Mouse (Mus musculus): ENCODE measurements around the gene Pitx1. TPM values are rescaled to one million over a fixed set of nuclear protein-coding genes. Genes with fewer than 3 reads are reported as not detected.

The Pitx1 gene
- polyA plus RNA-seq, 1 experiment from 2014 or later, result 0.32 TPM

- Histone ChIP-seq H3K9me3 (replicated peaks) (no peaks in the 10 kb centered on the region), H3K9ac (no peak overlapping the region), H3K27ac (no peak overlapping the region), H3K36me3 (no peaks in the 10 kb centered on the region), H3K4me3 (replicated peaks) (no peak overlapping the region), H3K4me1 (replicated peaks) (0 out of 2 replicates have a peak, but pooled peaks cover 4% of the 10 kb centered on the region), H3K27me3 (peaks cover 75% of the 10 kb centered on the region), H3K4me2 (no peak overlapping the region)
- WGBS (ENCODE audit: insufficient replicate concordance), result 46% methylated on average over 5 of the region's 5 CpGs
- ATAC-seq (ENCODE audit: low read depth) (no peak), DNase-seq (no peak)
Measured at GRCm38 (mm10) chr13:55822499-55822898, 13.5 kb downstream of the Pitx1 start.

GRCm38 (mm10) chr13:55814834-55815233, 21.2 kb downstream of the Pitx1 start:
- no peak for ATAC-seq (ENCODE audit: low read depth)
- no peaks in the 10 kb centered on the region for H3K36me3 ChIP-seq
- H3K4me1 ChIP-seq (replicated peaks), result no peaks in the 10 kb centered on the region
- no peak for DNase-seq
- H3K27ac ChIP-seq, result no peak overlapping the region
- H3K4me3 ChIP-seq (replicated peaks), result no peak overlapping the region
- H3K9ac ChIP-seq, result no peak overlapping the region
- H3K27me3 ChIP-seq, result peaks cover 14% of the 10 kb centered on the region
- no peak overlapping the region for H3K4me2 ChIP-seq
- 63% methylated on average over 6 of the region's 6 CpGs for WGBS (ENCODE audit: insufficient replicate concordance)
- H3K9me3 ChIP-seq (replicated peaks), result no peaks in the 10 kb centered on the region

- whole genome bisulfite sequencing (ENCODE audit: insufficient replicate concordance), result 60% methylated on average over 5 of the region's 5 CpGs
Measured at GRCm38 (mm10) chr13:55813490-55814016, 22.4 kb downstream of the Pitx1 start.

DNA sequence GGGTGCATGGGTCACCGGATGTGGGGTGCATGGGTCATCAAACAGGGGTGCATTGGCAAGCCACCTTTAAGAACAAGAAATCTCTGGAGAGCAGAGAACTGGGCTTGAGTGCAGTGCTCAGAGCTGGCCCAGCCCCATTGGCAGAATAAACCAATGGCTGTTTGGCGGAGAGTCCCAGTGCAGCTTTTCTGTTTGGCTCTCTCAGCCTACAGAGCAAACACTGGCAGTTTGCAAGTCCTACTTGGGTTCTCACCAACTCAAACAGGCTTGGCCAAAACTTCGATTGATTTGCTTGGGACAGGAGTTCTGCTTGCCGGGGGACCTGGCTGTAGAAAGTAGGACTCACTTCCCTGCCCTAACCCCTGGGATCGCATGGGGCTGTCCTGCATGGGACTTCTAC, 25.0 kb downstream of the Pitx1 start:
- WGBS (ENCODE audit: insufficient replicate concordance), result 52% methylated on average over 5 of the region's 5 CpGs

More at GRCm38 (mm10) chr13:55813490-55814016, 22.4 kb downstream of the Pitx1 start:
- Histone ChIP-seq H3K9ac (no peak overlapping the region), H3K36me3 (no peaks in the 10 kb centered on the region), H3K4me2 (no peak overlapping the region), H3K4me1 (replicated peaks) (no peaks in the 10 kb centered on the region), H3K27ac (no peak overlapping the region), H3K4me3 (replicated peaks) (no peak overlapping the region), H3K27me3 (peaks cover 9% of the 10 kb centered on the region), H3K9me3 (replicated peaks) (no peaks in the 10 kb centered on the region)
- no peak for DNase-seq
- no peak for ATAC-seq (ENCODE audit: low read depth)

DNA sequence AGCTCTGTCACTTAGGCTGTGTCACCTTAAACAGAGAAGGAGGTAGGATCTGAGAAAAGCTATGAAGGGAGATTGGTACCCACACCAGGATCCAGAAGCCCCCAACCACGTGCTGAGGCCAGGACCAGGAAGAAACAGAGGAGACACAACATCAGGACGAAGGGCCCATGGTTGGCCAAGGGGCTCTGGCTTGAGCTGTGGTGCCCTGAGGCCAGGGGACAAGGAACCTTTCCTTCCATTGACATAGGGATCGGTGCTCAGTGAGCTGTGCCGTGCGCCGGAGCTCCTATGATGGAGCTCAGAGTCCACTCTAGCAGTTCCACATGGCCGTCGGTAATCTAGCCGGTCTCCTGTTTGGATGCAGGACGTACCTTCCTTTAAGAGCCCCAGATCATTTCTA, 26.3 kb downstream of the Pitx1 start:
- H3K36me3 ChIP-seq, result no peaks in the 10 kb centered on the region

More for the DNA sequence above, 25.0 kb downstream of the Pitx1 start:
- no peaks in the 10 kb centered on the region for H3K4me1 ChIP-seq (replicated peaks)
- DNase-seq (no peak), ATAC-seq (ENCODE audit: low read depth) (no peak)
- no peaks in the 10 kb centered on the region for H3K9me3 ChIP-seq (replicated peaks)
- no peak overlapping the region for H3K9ac ChIP-seq
- H3K4me3 ChIP-seq (replicated peaks), result no peak overlapping the region
- H3K4me2 ChIP-seq, result no peak overlapping the region
- H3K36me3 ChIP-seq, result no peaks in the 10 kb centered on the region
- H3K27ac ChIP-seq, result no peak overlapping the region
- 0 out of 2 replicates have a peak, but pooled peaks cover 2% of the 10 kb centered on the region for H3K27me3 ChIP-seq

DNA sequence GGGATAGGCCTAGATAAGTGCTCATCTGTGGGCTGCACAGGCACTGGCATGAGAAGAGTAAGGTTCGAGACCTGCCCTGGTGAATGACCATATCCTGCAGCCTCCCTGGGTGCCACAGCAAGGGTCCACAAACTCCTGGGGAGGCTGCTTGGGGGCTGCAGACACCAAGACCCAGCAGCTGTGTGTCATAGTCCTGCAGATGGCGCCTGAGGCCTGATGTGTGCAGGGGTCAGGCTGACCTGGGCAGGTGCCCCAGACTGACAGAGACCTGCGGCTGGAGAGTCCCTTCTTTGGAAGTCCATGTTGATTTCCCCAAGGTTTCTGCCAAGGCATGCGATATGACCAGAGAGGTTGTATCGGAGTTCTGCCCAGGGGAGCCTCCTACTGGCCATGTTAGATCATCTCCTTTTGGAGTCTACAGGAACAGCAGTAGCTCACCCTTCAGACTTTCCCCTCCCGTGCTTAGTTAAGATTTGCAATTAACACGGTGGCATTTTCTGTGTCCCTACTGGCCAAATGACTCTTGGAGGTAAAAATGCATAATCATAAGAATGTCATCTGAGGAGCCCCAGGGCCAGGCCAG, 26.9 kb downstream of the Pitx1 start:
- no peaks in the 10 kb centered on the region for H3K4me1 ChIP-seq (replicated peaks)
- DNase-seq, result no peak
- H3K27me3 ChIP-seq, result no peaks in the 10 kb centered on the region
- no peak overlapping the region for H3K9ac ChIP-seq
- WGBS (ENCODE audit: insufficient replicate concordance), result 59% methylated on average over 7 of the region's 7 CpGs
- H3K4me2 ChIP-seq, result no peak overlapping the region
- no peak for ATAC-seq (ENCODE audit: low read depth)
- H3K4me3 ChIP-seq (replicated peaks), result no peak overlapping the region
- H3K9me3 ChIP-seq (replicated peaks), result no peaks in the 10 kb centered on the region
- no peak overlapping the region for H3K27ac ChIP-seq
- H3K36me3 ChIP-seq, result no peaks in the 10 kb centered on the region

More for the DNA sequence above, 26.3 kb downstream of the Pitx1 start:
- H3K9ac ChIP-seq, result no peak overlapping the region
- H3K27me3 ChIP-seq, result 0 out of 2 replicates have a peak, but pooled peaks cover 2% of the 10 kb centered on the region
- no peak for DNase-seq
- 83% methylated on average over 10 of the region's 10 CpGs for WGBS (ENCODE audit: insufficient replicate concordance)
- no peaks in the 10 kb centered on the region for H3K9me3 ChIP-seq (replicated peaks)
- H3K4me3 ChIP-seq (replicated peaks), result no peak overlapping the region
- no peak for ATAC-seq (ENCODE audit: low read depth)
- no peaks in the 10 kb centered on the region for H3K4me1 ChIP-seq (replicated peaks)
- H3K4me2 ChIP-seq, result no peak overlapping the region
- no peak overlapping the region for H3K27ac ChIP-seq

- no peak overlapping the region for H3K4me3 ChIP-seq (replicated peaks)
- H3K27ac ChIP-seq, result no peak overlapping the region
- ATAC-seq (ENCODE audit: low read depth), result no peak
- no peaks in the 10 kb centered on the region for H3K9me3 ChIP-seq (replicated peaks)
- no peak overlapping the region for H3K9ac ChIP-seq
- no peaks in the 10 kb centered on the region for H3K27me3 ChIP-seq
- no peaks in the 10 kb centered on the region for H3K4me1 ChIP-seq (replicated peaks)
- no peak overlapping the region for H3K4me2 ChIP-seq
- DNase-seq, result no peak
- 52% methylated on average over 1 of the region's 1 CpGs for WGBS (ENCODE audit: insufficient replicate concordance)
- no peaks in the 10 kb centered on the region for H3K36me3 ChIP-seq
Measured at GRCm38 (mm10) chr13:55803973-55804372, 32.0 kb downstream of the Pitx1 start.

DNA sequence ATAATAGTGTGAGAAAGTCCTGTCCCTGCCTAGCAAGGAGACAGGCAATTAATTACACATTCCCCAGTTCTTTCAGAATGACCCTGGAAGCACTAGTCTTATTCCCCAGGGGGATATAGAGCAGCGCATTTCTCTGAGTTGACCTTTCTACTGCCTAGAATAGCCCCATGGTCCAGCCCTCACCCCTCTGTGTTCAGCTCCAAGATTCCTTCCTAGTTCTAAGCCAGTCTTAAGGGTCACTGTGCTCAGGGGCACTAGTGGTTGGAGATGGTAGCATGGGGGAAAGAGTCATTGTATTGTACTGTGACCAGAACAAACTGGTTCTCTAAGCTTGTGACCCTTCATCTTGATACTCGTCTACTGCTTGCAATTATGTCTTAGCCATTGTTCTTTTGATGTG, 34.7 kb downstream of the Pitx1 start:
- Histone ChIP-seq H3K9me3 (replicated peaks) (no peaks in the 10 kb centered on the region), H3K27ac (no peak overlapping the region), H3K4me3 (replicated peaks) (no peak overlapping the region), H3K27me3 (no peaks in the 10 kb centered on the region), H3K36me3 (no peaks in the 10 kb centered on the region), H3K4me2 (no peak overlapping the region), H3K9ac (no peak overlapping the region), H3K4me1 (replicated peaks) (no peaks in the 10 kb centered on the region)
- DNase-seq (no peak), ATAC-seq (ENCODE audit: low read depth) (no peak)
- WGBS (ENCODE audit: insufficient replicate concordance), result 61% methylated on average over 2 of the region's 2 CpGs

DNA sequence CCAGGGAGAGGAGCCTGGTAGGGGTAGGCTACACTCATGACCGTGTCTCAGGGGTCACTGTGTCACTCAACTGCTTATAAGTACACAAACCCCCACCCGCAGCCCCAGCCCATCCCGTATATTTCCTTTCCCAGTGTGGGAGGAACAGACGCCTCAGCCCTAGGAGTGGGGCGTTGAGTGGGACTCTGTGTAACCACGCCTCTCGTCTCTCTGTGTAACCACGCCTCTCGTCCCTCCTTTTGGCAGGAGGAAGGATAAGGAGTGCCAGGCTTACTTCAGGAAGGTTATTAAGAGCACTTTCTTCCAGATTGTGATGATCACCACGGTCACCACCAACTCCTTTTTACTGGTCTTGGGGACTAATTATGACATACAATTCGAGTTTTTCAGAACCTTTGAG, 49.9 kb downstream of the Pitx1 start:
- no peak overlapping the region for H3K9ac ChIP-seq
- H3K27ac ChIP-seq, result no peak overlapping the region
- no peaks in the 10 kb centered on the region for H3K4me1 ChIP-seq (replicated peaks)
- no peak overlapping the region for H3K4me3 ChIP-seq (replicated peaks)
- H3K27me3 ChIP-seq, result no peaks in the 10 kb centered on the region
- ATAC-seq (ENCODE audit: low read depth) (no peak), DNase-seq (no peak)
- no peak overlapping the region for H3K4me2 ChIP-seq
- WGBS (ENCODE audit: insufficient replicate concordance), result 61% methylated on average over 11 of the region's 11 CpGs
- H3K36me3 ChIP-seq, result no peaks in the 10 kb centered on the region
- no peaks in the 10 kb centered on the region for H3K9me3 ChIP-seq (replicated peaks)

GRCm38 (mm10) chr13:55784268-55784667, 51.7 kb downstream of the Pitx1 start, which contains the start of gene Catsper3:
Catsper3 (plus strand) TSS chr13:55784568.
- Histone ChIP-seq H3K27ac (no peak within 1 kb of the TSS), H3K9ac (no peak within 1 kb of the TSS), H3K4me1 (replicated peaks) (no peaks in the 10 kb centered on the region), H3K27me3 (no peaks in the 10 kb centered on the region), H3K36me3 (no peaks in the 10 kb centered on the region), H3K4me2 (no peak within 1 kb of the TSS), H3K4me3 (replicated peaks) (no peak within 1 kb of the TSS), H3K9me3 (replicated peaks) (no peaks in the 10 kb centered on the region)
- no peak for ATAC-seq (ENCODE audit: low read depth)
- WGBS (ENCODE audit: insufficient replicate concordance), result 62% methylated on average over 3 of the region's 3 CpGs
- DNase-seq, result no peak

DNA sequence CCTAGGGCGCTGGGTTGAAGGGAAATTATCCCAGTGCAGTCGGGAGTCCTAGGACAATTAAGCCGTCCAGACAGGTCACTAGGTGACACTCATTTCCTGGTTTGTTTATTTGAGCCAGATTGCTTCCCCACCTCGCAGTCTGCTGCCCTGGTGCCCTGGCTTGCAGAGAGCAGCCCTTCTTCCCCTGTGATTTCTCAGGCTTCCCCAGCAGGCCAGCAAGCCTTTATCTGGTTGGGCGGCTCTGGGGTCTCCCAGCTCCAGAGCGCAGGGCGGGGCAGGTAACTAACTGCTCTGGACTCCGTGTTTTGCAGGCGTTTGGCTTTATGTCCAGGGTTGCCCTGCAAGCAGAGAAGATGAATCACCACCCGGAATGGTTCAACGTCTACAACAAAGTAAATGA, 60.9 kb downstream of the Pitx1 start:
- H3K9ac ChIP-seq, result no peak overlapping the region
- DNase-seq (no peak), ATAC-seq (ENCODE audit: low read depth) (no peak)
- H3K4me2 ChIP-seq, result no peak overlapping the region
- no peaks in the 10 kb centered on the region for H3K27me3 ChIP-seq
- 55% methylated on average over 11 of the region's 11 CpGs for WGBS (ENCODE audit: insufficient replicate concordance)
- no peaks in the 10 kb centered on the region for H3K9me3 ChIP-seq (replicated peaks)
- no peak overlapping the region for H3K4me3 ChIP-seq (replicated peaks)
- H3K27ac ChIP-seq, result no peak overlapping the region
- H3K36me3 ChIP-seq, result no peaks in the 10 kb centered on the region; the same call in 1 of the 2 replicates
- peaks cover 3% of the 10 kb centered on the region; the same call in 1 of the 2 replicates for H3K4me1 ChIP-seq (replicated peaks)
